Mouse (Mus musculus) testis, adult 2 months (tissue): ENCODE results near the gene Gm20388. TPM values are rescaled to one million over a fixed set of nuclear protein-coding genes. Genes with fewer than 3 reads are reported as not detected.

ENCODE experiments used
- H3K27ac ChIP-seq: fragments of 200-500 bp; 2 replicates; pipeline ENCODE4 v1.5.1; 2012; ENCODE audit warnings: low read depth, low read length; ENCODE audit not compliant: control insufficient read depth, insufficient read depth
- H3K27me3 ChIP-seq: fragments of 200-500 bp; 2 replicates; pipeline ENCODE4 v1.6.1; 2012; ENCODE audit warnings: mild to moderate bottlenecking, low read length, moderate library complexity; ENCODE audit not compliant: control insufficient read depth, insufficient read depth
- H3K36me3 ChIP-seq: fragments of 200-500 bp; 2 replicates; pipeline ENCODE4 v1.6.1; 2012; ENCODE audit warnings: mild to moderate bottlenecking, low read length; ENCODE audit not compliant: control insufficient read depth, insufficient read depth
- H3K4me1 ChIP-seq: fragments of 200-500 bp; 2 replicates; pipeline ENCODE4 v1.6.1; 2012; ENCODE audit warnings: low read length; ENCODE audit not compliant: control insufficient read depth, insufficient read depth
- H3K4me3 ChIP-seq: fragments of 200-500 bp; 2 replicates; pipeline ENCODE4 v1.5.1; 2012; ENCODE audit warnings: low read depth, mild to moderate bottlenecking, low read length, moderate library complexity, mixed read lengths; ENCODE audit not compliant: control insufficient read depth
- CTCF ChIP-seq: fragments of 200-500 bp; IDR thresholded peaks from 2 replicates; pipeline ENCODE4 v1.5.1; 2012; ENCODE audit warnings: low read depth, mild to moderate bottlenecking, inconsistent platforms, low read length, moderate library complexity; ENCODE audit not compliant: control insufficient read depth, insufficient read depth, insufficient replicate concordance
- POLR2A ChIP-seq: fragments of 200-500 bp; IDR thresholded peaks from 2 replicates; pipeline ENCODE4 v1.6.1; 2012; ENCODE audit warnings: low read depth, mild to moderate bottlenecking, inconsistent platforms, low read length, moderate library complexity; ENCODE audit not compliant: control insufficient read depth
- polyA plus RNA-seq: library from polyadenylated mRNA; depleted of rRNA; stranded (reverse); fragments of >200 nt; gene quantifications from 2 replicates; pipeline ENCODE4 v1.2.3, GENCODE M21; 2012

Gene Gm20388
- polyA plus RNA-seq, 1 experiment = 5.6 TPM

DNA sequence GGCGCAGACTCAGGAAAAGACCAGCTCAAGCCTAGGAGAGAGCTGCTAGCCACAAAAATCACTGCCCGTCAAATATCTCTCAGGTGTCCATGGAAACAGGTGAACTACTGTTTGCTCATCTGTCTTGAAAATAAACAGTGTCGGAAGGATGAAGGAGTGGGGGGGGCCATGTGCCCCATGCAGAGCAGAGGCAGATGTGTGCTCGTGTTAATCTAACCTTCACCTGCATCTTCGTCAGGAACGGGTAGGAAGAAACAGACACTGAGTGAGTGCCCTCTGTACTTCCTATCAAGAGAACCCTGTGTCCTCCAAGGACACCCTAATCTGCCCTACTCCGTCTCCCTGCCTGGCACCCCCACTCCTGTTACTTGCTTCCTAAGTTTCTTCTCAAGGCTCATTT lies 1941.1 kb downstream of the Gm20388 start:
- no peaks in the 10 kb centered on the region for H3K27me3 ChIP-seq
- H3K36me3 ChIP-seq = no peaks in the 10 kb centered on the region
- TF ChIP-seq CTCF (no peak), POLR2A (no peak; the same call in 1 of the 2 replicates)
- H3K4me1 ChIP-seq = peaks cover 16% of the 10 kb centered on the region
- H3K4me3 ChIP-seq = peak overlapping the region; percentile 85
- peak overlapping the region; percentile 62 for H3K27ac ChIP-seq

DNA sequence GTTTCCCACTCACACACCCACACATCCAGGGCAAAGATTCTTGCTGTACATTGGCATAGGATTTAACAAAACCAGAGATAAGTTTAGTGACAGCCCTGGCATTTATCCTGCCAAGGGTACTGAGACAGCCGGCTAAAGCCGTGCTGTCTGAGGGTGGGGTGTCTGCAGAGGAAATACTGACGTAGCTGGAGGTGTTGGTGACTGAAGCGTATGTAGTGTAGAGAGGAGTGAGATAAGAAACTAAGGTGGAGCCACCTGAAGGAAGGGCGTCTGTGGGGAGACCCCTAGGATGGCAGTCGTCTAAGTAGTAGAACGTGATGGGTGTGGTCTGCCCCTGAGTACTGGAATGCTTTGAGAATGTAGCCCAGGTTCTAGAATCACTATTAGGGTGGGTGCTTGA lies 1941.8 kb downstream of the Gm20388 start:
- peak overlapping the region; percentile 85 for H3K4me3 ChIP-seq
- no peaks in the 10 kb centered on the region for H3K27me3 ChIP-seq
- H3K36me3 ChIP-seq = no peaks in the 10 kb centered on the region
- H3K27ac ChIP-seq = peak overlapping the region; percentile 54
- TF ChIP-seq CTCF (no peak), POLR2A (no peak)
- peaks cover 16% of the 10 kb centered on the region for H3K4me1 ChIP-seq

DNA sequence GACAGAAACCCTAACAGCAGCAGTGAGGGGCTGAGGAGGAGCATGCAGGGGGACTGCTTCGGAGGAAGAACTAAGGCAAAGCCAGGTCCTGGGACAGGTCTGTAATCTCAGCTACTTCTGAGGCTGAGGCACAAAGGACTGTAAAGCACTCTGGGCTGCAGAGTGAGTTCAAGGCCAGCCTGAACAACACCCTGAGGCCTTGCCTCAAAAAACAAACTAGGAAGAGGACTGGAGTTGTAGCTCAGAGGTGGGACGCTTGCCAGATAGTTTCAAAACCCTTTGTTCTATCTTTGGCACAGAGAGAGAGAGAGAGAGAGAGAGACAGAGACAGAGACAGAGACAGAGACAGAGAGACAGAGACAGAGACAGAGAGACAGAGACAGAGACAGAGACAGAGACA lies 1942.9 kb downstream of the Gm20388 start:
- peaks cover 16% of the 10 kb centered on the region for H3K4me1 ChIP-seq
- H3K27ac ChIP-seq = peak overlapping the region; percentile 44
- peak overlapping the region; percentile 24; the same call in 1 of the 2 replicates for H3K4me3 ChIP-seq
- TF ChIP-seq CTCF = no peak
- TF ChIP-seq POLR2A = no peak
- H3K36me3 ChIP-seq = no peaks in the 10 kb centered on the region
- H3K27me3 ChIP-seq = no peaks in the 10 kb centered on the region

DNA sequence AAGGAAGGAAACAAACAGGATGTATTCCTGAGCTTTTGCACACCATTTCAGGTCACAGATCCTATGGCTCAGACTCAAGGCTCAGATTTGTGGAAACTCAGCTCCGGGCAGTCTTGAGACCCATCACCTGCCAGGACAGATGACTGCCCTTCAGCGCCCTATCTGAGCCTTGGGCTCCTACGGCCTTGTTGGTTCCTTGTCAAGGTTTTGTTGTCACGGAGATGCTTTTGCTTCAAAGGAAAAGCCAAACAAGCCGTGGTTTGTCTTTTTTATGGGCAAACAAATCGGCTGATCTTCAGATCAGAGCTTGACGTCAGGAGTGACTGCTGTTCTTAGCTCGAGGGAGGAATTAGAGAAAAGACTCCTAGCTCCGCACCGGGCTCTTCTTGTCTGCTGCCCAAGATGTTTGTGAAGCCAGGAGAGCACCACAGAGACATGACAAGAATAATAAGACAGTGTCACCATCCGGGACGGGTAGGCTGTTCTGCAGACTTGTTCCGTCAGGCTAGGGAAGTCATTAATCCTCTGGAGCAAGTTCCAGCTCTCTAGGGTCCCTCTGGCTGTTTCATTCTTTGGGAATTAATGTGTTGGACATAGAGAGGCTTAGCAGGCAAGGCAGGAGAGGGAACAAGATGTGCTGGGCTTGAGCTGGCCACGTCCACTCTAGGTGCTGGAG lies 1945.6 kb downstream of the Gm20388 start:
- no peak overlapping the region for H3K4me3 ChIP-seq
- no peaks in the 10 kb centered on the region for H3K27me3 ChIP-seq
- no peaks in the 10 kb centered on the region for H3K36me3 ChIP-seq
- no peak for TF ChIP-seq CTCF
- TF ChIP-seq POLR2A = no peak
- H3K27ac ChIP-seq = peak overlapping the region; percentile 54
- H3K4me1 ChIP-seq = peaks cover 12% of the 10 kb centered on the region

DNA sequence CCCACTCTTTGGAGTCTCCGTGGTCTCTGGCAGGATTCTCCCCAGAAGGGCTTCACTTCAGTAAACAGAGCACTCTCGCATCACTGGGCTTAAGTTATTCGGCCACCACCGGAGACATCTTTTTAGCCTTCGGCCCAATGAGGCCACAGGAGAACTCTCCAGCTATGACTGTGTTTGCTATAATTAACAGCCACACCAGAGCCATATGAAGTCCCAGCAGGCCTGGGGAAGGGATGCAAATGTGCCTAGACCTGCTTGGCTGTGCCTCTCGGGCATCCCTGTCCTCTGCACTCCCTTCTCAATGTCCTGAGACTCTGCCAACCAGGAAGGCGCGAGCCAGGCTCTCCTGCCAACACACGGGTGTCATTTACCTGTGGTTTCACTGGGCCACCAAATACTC lies 1946.7 kb downstream of the Gm20388 start:
- H3K4me1 ChIP-seq = peaks cover 12% of the 10 kb centered on the region
- H3K27ac ChIP-seq = no peak overlapping the region
- H3K27me3 ChIP-seq = no peaks in the 10 kb centered on the region
- TF ChIP-seq CTCF (no peak), POLR2A (no peak)
- H3K36me3 ChIP-seq = no peaks in the 10 kb centered on the region
- H3K4me3 ChIP-seq = no peak overlapping the region

DNA sequence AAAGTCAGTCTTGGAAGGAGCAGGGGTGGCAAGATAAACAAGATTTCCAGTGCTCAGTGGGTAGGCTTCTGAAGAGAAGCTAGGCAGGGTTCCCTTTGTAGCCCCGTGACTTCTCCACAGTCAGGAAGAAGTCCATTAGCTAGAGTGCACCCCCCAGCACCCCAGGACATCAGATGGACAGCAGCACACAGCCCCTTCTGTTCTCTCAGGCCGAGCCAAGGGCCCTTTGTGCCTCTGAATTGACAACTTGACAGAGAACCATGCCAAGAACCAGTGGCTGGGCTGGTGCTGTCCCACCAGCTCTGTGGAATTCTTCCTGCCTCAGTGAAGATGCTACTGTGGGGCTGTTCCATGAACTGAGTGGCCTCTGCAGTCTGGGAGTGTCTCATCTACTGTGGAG lies 1947.1 kb downstream of the Gm20388 start:
- H3K4me3 ChIP-seq = no peak overlapping the region
- H3K27me3 ChIP-seq = no peaks in the 10 kb centered on the region
- H3K36me3 ChIP-seq = no peaks in the 10 kb centered on the region
- TF ChIP-seq POLR2A (no peak), CTCF (no peak)
- H3K27ac ChIP-seq = no peak overlapping the region; the same call in 1 of the 2 replicates
- peaks cover 12% of the 10 kb centered on the region for H3K4me1 ChIP-seq

DNA sequence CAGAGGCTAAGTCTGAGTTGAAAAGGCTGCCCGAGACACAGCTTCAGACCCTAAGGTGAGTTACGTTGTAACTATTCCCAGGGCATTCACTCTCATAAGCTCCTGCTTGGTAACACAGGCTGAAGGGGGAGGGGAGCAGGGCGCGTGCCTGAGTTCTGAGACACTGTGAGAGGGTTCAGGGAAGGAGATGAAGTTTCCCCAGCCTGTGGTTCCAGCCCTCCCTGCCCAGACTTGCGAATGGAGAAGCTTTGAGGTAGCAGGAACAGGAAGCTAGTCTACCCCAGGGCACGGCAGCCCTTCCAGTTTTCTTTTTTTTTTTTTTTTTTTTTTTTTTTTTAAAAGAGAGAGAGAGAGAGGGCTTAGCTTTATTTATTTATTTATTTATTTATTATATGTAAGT lies 1950.6 kb downstream of the Gm20388 start:
- no peaks in the 10 kb centered on the region for H3K27me3 ChIP-seq
- TF ChIP-seq CTCF (no peak), POLR2A (no peak)

More for the DNA sequence above, 1950.6 kb downstream of the Gm20388 start:
- peaks cover 12% of the 10 kb centered on the region for H3K4me1 ChIP-seq
- no peaks in the 10 kb centered on the region for H3K36me3 ChIP-seq
- peak overlapping the region; percentile 30; the same call in 1 of the 2 replicates for H3K27ac ChIP-seq
- no peak overlapping the region for H3K4me3 ChIP-seq
